Mouse (Mus musculus): ENCODE measurements around the gene Tmtc2.
A peak's percentile ranks its signal among the peaks of the same experiment; 100 is the strongest.

Gene Tmtc2

DNA sequence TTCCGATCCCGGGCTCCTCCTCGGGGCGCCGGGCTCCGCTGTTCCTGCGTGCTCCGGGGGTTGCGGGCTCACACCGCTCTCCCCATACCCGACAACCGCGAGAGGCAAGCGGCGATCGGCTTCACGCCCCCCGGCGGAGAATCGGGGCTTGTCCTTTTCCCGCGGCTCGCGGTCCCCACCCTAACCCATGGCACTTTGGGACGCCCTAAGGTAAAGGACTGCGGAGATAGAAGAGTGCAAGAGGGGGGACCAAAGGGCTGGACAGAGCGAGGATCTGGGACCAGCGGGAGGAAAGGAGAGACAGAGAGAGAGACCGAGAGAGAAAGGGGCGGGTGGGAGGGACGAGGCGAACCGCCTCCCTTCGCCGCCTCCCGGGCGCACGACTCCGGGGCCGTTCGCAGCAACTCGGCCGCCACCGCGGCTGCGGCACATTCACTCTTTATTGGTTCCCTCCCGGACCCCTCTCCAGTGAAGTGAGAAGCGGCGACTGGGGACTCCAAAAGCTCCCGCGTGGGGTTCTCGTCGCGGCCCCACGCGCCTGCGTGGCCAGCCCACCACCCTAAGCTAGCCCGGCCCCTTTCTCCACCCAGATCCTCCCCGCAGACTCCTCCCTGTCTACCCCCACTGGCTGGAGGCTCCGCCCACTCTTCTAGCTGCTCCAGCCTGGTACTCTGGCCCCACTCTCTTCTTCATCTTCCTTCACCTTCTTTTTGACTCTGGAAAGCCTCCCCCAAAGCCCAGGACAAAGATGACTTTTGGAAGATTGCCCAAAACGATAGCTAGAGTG is at the start of gene Tmtc2:
Gene Tmtc2, minus strand, starts transcription at position 544 of the 787 bp plus-strand sequence.
- peak; percentile 94 for DNase-seq

DNA sequence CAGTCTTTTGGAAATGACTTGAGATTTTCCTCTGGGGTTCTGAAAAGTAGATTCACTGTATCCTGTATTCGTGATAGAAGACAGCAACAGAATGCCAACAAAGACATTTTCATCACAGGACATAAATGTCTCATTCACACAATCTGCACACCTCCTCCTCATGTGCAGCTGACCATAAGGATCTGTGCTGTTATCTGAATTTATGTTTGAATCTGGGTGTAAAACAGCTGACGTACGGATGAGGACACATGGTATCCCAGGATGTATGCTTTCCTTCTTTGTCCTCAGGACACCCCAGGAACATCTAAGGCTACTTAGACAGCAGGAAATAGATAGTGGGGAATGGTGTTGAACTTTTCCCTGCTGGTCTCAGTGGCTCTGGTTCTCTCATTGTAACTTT is 37.9 kb upstream of the Tmtc2 start:
- DNase-seq, result no peak

DNA sequence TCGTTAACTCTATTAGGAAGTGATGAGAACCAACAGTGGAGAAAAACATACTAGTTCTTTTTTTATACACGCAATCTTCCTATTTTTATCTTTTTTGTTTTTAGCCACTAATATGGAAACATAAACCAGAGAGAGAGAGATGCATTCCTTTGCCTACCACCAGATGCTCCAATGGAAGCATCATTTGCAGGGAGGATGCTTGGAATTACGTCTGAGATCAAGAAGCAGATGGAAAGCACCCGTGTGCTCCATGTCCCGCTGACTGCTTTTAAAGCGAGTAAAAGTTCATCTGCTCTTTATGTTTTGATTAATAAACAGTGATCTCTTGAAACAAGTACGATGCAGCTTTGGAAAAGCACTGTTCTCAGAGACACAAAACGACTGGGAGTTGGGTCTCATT is 24.6 kb upstream of the Tmtc2 start:
- peak; percentile 20 for DNase-seq

DNA sequence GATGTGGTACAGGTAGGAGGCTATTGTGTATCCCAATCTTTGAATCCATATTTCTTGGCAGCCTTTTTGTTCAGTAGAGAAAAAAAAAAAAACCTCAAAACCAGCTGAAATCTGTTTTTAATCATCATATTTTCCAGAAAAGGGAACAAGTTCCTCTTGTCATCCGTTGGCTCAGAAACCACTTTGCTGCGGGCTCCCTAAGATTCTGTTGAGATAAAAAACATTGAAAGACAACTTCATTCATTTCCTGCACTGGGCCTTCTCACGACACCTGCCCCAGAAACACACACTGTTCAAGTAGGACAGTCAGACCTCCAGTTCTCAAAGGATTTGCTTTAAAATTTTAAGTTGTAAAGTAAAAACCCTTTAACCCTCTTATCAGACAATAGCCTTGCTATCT is 23.0 kb upstream of the Tmtc2 start:
- no peak for DNase-seq

DNA sequence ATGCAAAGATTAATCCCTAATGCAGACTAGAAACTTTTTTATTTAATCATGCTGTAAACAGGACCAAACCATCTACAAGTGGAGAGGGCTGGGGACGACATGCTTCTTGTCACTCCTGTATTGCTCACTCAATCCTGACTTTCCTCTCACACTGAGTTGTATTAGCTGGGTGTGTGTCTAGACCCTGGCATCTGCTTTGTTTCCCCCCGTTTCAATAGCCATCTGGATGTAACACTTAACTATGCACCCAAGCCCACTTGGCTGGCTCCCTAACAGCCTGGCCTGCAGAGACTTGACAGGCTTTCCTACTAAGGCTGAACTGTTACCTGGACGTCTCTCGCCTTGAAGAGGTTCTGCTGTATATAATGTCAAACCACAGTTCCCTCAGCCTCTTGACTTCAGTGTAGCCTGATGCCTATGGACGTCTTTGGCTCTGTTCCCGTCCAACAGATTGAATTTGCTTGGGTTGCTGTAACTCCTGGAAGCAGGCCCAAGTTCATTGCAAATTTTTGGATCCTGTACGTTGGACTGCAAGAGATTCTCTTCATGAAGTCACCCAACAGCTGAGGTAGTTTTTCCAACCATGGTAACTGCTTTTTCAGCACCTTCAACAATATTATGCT is 21.3 kb upstream of the Tmtc2 start:
- DNase-seq, result peak; percentile 84

DNA sequence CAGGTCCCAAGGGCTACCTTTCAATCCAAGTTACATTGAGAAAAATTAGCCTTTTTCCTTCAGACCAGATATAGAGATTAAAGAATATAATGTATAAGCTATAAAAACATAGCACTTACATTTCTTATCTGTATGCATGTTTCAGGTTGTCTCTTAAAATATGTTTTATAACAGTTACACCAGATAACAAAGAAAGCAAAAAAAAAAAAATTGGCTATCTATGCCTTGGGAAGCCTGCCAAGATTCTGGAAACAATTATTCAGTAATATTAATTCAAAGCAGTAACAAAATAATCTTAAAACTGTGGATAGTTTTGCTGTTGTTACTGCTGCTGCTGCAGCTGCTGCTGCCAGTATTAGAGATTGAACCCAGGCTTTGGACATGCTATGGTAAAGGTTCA is 13.9 kb upstream of the Tmtc2 start:
- DNase-seq, result no peak

DNA sequence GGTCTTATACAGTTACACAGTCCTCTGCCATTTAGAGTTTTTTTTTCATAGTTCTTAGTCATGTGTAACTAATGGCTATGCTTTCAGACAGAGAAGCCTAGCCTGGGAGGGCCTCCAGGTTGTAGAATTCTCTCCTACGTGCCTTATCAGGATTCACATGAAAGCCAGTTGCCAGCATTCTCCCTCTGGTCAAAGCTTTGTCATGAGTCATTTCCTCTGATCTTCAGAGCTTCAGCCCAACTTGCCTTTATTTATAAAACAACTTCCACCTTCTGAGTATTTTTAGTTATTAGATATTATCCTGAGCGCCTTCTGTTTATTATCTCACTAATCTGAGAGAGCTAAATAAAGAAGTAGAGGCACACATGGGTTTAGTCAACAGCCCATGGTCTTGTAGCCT is 5.1 kb upstream of the Tmtc2 start:
- no peak for DNase-seq

DNA sequence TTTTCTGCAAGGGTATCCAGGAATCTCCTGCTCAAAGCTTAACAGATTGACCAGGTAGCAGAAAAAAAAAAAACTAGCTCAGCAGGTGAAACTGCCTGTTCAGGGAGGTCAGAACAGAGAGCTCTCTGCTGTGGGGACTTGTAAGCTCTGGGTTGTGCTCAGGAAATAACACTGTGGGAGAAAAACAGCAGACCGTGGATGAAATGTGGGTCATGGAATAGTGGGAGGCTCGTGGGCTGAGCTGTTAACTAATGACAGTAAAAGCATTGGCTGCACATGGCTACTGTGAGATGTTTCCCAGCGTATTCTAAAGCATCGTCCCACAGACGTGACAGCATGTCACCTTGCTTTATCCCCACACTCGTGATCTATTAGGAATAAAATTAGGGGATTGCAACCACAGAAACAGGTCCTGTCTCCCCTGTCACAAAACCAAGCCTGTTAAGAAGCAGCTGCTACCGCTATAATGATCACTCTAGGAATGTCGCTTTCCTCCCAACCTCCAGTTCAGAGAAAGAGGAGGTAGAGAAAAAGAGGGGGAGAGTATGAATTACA is 4.1 kb upstream of the Tmtc2 start:
- peak; percentile 82 for DNase-seq

DNA sequence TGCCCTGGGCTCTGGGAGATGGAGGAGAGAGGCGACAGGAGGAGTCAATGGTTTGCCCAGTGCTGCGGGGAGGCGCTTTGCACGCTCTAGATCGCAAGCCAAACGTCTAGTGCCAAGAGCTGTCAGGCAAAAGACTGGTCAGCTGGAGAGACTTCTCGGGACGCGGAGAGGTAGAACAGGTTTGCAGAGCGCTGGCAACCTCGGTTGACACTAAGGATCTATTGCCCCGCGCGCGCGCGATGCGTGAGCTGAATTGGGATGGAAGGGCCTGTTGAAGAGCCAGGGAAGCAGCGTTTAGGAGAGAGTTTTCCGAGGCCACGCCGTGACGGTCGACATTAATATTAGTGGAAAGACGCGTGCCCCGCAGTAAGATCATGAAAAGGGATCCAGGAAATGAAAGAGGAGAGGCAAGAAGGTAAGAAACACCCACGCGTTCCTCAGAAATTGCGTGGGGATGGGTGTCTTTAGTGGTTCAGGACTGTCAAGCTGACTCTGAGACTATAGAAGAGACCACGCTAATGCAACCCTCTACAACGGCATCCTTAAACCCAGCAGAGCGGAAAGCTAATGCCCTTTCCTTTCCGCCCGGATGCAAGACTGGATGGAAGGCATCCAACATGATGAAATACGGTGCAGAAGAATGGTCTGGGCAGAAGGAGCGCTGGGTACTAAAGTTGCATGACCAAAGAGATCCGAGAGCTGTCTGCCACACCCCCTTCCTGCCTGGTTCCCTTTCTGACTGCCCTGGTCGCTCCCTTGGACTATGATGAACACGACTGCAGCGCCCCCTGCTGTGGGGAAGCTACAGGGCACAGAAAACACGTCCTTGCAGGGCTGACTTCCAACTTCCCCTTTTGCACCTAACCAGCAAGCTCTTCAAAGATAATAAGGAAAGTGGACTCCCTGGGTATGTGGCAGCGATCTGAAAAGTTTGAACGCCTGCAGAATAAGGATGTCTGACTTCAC is 727 bp upstream of the Tmtc2 start:
- DNase-seq, result peak; percentile 93

DNA sequence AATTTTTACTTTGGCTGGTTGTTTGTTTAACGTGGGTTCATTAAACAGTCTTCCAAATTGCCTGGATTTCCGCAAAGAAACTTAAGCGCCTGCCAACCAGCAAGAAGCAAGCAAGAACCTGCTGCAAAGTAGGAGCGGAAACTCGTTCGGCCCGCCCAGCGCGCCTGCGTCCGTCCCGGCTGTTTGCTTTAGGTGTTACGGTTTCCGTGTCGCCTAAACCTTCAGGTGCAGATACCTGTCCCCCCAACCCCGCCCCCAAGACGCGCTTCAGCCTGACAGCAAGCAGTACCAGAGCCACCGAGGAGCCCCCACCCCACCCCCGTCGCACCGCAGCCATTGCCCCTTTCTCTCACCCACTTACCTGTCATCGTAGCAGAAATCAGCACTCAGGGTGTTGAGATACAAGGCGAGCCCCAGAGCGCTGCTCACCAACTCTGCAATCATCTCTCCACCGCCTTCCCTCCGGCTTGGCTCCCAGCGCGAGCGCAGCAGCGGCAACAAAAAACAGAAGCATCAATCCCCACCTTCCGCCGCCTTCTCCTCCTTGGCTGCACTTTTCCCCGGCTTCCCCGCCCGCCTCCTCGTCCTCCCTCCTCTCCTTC is 844 bp downstream of the Tmtc2 start:
- DNase-seq, result peak; percentile 67

DNA sequence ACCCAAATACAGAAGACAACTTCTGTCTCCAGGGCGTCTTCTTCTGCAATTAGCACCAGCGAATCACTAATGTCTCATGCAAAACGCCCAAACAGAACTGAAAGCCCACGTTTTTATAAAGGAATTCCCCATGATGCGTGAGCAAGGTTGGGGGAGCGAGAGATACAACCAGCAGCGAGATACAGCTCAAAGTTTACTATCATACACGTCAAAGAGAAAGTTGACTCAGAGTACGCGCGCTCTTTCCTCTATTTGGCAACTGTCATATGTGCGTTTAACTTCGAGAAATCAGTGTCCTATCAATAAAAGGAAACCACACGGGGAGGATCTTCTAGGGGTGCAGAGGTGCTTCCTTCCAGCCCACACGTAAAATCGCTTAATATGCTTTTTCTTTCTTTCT is 1.4 kb downstream of the Tmtc2 start:
- DNase-seq, result no peak

DNA sequence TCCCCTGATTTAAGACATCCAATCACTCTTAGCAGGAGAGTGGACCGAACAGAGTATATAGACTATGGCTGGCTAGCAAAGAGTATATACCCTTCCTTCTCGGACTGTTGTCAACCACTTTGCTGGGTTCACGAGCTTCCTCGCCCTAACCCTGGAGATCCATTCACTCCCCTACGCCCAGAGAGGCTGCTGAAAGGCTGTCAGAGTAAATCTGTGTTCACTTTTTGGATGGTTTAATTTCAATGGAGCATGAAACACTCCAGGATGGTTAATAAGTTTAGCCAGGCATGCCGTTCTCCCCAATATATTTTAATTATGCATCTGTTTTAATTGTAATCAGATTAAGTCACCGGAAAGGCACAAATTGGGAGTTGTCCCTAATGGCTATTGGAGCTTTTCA is 1.9 kb downstream of the Tmtc2 start:
- DNase-seq, result no peak

DNA sequence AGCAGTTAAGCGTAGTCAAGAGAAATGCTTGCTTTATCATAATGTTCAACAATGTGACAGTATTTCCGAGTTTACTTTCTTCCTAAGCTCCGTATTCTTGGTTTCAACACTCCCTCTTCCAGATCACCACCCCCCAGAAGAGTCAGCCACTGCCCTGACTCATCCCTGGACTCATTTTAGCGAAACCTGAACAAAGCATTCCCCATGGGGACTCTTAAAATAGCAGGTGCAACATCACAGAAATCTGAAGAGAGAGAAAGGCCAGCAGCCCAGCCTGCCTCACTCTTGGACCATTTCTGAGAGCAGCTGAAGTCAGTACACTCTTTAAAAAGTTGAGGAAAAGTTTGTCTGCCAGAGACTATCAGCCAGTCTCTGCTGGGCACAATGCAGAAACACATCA is 2.4 kb downstream of the Tmtc2 start:
- DNase-seq, result no peak

DNA sequence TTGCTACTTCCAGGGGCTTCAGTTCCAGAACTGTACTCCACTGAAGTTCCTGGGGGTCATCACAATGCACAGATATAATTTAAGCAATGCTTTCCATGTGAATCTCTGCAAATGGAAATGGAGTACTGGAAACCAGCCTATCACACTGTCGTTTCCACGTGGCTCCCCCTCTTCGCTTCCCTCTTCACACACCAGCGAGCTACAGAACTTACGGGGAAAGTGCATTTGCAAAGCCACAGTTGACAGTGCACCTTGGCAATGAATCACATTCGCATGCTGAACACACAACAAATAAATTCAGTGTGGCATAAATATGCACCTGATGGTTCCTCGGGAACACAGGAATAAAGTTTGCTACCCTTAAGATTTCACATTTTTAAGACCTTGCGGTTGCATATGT is 3.2 kb downstream of the Tmtc2 start:
- no peak for DNase-seq

DNA sequence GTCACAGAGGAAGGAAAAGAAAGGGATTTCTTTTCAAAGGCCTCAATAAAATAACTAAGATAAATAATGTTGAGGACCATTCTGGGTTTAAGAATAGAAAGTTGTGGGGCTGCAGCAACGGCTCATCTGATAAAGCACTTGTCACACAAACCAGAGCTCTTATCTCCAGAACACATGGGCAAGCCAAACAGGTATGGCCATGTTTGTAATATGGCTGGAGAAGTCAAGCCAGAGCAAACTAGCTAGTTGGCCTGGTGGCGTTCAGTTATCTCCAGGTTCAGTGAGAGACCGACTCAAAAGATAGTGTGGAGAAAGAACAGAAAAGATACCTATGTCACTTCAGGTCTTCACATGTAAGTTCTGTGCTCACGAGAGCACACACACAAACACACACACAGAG is 4.7 kb downstream of the Tmtc2 start:
- DNase-seq, result no peak

DNA sequence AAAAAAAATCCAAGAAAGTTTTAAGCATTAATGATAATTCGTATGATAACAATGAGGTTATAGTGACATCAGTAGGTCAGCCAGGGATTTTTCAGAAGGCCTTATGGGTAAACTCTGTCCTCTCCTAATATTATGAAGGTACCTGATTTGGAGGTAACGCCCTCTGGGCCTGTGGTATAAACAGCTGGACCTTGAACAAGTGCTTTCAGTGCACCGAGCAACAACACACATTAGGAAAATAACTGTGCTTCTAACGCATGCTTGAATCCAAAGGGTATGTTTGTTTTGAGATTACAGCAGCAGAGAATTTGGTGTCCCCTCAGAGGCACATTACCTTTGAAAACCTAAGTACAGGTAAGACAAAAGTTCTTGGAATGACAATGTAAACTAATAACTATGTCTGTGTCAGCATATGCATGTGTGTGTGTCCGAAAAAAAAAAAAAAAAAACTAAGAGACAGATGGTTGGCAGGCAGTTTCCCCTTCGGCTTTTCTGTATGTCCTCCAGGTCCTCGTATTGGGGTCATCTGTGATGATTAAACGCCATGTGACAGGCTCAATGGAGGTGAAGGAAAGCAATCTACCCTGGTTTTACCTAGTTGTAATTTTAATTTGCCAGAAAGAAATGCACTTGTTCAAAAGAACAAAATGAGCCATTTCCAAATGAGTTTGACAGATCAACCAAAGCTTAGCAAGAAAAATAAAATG is 6.3 kb downstream of the Tmtc2 start:
- peak; percentile 75 for DNase-seq

DNA sequence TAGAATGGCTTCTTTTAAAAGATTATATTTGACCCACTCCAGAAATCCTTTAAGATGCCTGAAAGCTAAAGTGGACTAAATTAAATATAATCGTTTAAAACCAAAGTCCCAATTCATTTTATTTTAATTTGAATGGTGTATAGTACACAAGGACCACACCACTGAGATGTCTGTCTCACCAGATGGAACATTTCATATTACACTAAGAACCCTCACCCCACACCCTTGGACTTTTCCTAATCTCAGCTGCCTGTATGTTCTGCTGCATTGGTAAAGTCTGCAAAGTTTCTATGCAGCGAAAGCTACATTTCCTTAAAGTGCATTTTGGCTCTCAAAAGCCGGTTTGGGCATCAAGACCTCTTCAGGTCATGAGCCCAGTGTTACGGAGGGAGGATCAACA is 12.7 kb downstream of the Tmtc2 start:
- DNase-seq, result no peak

DNA sequence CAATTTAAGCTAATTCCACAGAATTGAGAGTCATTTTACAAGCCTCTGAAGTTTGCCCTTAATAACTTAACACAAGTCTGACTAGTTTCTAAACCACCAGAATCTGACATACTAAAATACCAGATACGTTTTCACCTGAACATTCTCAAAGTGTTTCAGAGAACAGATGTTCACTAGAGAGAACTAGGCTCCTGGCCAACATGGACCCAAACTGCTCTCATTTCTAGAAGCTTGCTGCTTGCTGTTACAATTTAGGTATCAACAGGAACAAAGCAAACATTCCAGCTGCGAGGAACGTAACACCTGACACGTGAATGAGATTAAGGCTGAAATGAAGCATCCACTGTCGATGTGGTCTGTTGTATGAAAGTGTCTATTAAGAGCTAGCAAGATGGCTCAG is 16.7 kb downstream of the Tmtc2 start:
- DNase-seq, result no peak

DNA sequence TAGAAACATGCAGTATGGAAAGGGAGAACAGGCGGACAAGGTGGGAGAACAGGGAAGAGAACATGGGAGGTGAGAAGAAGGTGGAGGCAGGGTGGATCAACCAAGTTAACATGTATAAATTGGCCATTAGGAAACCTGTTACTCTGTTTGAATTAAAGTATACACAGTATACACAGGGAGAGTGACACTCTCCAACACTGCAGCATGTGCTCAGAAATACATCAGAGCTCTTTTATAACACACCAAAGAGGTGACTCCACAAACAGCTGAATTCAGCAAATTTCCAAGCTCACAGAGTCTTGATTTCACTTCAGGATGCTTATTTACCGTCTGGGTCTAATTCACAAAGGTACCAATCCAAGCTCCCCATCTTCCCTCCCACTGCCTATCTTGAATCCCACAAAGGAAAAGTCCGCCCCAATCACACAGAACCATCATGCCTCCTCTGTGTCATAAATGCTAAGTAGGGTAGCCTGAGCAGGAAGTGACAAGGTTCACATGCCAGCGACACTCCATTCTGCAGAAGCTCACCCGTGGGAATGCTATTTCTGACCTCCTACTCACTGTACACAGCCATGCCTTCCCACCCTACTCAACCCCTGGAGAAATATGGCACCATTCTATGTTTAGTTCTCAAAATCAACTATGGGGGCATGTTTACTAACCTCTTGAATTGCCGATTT is 17.2 kb downstream of the Tmtc2 start:
- no peak for DNase-seq

DNA sequence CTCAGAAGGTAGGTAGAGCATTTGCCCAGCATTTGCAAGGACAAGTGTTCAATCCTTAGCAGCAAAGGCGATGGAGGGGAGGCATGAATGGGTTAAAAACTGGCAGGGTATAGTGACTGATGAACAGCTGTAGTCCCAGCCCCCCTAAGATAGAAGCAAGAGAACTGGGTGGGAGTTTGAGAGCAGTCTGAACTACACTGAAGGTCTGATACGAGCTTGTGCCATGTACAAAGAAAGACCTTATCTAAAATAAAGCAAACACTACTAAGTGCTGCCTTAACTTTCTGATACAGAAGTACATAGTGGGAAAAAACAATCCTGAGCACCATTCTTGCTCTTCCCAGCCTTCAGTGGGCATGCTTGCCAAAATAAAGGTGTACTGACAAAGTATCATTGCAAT is 20.1 kb downstream of the Tmtc2 start:
- no peak for DNase-seq

DNA sequence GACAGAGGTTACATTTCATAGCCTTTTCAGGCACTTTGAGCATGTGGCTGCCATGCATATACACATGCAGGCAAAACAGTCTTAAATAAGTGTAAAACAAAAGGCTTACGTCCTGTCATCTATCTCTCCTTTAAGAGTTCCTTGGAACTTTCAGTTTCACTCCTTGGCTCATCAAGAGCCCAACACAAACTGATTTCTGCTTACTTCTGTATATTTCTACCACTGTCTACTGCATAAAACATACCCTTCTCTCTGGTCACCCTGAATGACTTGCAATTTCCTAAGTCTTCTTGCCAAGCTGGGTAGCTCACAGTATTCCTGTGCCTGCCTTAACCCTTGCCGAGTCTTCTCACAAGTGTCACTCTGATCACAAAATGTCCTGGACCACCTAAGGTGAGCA is 26.2 kb downstream of the Tmtc2 start:
- DNase-seq, result no peak
